Mouse (Mus musculus): ENCODE data around the gene Olfr545.

Olfr545 gene

DNA sequence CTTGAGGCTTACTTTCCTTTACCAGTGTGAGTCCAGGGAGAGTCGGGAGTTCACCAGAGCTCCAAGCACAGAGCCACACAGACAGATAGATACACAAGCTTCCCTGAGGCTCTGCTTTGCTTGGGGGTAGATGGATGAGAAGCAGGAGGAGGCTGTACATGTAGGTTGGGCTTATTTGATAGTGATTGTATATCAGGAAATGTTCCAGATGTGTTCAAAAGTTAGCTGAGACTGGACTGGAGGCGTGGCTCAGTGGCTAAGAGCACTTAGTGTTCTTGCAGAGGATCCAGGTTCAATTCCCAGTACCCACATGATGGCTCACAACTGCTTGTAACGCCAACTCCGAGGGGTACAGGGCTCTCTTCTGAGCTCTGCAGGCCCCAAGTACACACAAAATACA is 20.9 kb downstream of the Olfr545 start:
- no peak for DNase-seq

DNA sequence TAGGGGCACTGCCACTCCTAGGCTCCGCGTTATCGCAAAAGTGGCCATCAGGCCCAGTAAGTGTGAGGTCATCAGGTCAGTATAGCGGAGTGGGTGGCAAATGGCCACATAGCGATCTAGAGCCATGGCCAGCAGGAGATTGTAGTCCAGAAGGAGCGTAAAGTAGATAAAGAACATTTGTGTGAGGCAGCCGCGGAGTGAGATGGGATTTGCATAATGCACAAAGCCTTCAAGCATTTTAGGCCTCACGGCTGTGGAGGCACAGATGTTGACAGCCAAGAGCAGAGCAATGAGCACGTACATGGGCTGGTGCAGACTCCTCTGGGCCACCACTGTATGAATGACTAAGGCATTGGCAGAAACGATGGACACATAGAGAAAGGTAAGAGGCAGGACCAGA is 22.0 kb downstream of the Olfr545 start:
- no peak for DNase-seq

DNA sequence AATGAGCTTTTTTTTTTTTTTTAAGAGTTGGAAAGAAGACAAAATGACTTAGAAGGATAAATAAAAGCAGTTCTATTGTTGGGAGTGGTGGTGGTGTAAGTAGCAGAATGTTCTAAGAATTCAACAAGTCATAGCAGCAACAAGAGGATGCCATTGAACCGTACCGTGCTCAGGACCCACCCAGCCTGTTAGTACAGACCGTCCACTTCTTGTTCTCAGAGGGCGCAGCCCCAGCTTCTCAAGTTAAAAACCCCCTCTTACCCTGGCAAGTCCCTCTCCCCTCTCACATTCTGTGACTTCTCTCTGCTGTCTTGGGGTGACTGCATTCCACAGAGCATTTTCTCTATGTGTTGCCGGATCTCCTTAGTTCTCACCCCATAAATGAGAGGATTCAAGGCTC is 22.8 kb downstream of the Olfr545 start:
- no peak for DNase-seq

DNA sequence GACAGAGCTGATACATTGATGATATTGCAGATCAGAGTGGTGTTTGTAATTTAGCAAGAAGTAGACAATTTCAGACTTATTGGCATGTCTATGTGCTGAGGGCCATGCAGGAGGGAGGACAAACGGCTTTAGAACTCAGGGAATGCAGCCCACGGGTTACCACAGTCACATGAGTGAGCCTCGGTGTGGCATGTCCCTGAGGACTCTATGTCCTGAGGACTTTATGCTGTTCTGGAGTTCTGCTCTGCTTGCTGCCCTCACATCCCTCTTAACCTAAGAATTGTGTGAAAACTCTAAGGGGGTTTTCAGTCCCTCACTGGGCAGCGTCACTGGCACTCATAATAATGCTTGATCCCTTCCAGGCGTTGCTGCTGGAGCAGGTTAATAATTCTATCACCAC is 26.7 kb downstream of the Olfr545 start:
- no peak for DNase-seq

DNA sequence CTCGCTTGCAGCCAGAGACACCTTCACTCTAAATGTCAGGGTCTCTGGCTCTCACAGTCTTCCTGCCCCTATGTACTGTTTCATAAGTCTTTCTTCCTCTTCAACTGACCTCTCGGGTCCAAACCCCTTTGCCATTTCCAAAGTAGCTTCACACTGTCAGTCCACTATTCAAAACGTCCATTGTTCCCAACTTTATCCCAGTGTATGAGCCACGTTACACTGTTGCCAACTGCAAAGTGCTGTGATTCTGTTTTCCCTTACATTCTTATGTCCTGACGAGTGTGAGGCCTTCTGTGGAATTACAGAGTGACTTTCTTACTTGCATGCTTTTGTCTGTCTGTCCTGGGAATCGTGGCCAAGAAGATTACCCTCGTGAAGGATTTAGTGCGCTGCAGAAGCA is 31.8 kb downstream of the Olfr545 start:
- DNase-seq = no peak

DNA sequence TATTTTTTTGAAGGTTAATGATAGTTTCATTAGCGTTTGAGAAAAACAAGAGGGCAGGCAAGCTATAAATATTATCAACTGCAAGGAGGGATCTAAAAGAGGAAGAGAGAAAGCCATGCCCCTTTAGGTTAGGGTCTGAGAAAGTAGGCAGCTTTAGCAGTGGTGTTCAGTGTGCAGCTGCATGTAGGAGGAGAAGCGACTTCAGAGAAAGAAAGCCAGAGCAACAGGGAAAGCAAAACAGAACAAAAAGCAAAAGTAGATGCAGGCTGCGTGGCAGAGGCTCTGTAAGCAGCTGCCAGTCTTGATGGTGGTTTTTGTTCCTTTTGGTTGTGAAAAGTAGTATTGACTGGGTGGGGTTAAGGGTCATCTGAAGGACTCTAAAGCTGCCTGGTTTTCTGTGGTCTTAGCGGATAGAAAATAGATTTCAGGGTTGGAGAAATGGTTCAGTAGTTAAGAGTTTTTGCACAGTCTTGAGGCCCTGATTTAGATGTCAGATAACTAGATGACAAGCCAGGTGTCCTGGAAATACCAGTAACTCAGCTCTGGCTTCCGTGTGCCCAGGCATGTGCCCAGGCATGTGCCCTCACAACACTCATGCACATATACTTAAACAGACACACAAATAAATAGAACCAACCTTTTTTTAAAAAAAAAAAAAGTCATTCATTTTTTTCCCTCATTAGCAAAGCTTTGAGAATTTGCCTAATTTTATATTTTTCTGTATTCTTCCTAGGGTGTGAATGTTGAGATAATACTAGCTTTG is 40.6 kb downstream of the Olfr545 start:
- DNase-seq = no peak

DNA sequence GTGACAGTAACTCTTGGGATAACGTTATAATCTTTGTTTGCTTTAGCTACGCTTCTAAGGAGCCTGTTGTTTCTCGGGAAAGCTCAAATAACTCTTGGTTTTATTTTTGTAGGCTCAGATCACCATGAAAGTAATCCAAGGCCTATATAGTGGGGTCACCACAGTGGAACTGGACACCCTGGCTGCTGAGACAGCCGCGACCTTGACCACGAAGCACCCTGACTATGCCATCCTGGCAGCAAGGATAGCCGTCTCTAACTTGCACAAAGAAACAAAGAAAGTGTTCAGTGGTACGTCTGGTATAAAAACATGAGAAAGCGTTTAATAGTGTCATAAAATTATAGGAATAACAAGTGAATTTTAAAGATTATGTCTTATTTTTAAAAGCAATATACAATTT is 52.9 kb downstream of the Olfr545 start:
- no peak for DNase-seq

DNA sequence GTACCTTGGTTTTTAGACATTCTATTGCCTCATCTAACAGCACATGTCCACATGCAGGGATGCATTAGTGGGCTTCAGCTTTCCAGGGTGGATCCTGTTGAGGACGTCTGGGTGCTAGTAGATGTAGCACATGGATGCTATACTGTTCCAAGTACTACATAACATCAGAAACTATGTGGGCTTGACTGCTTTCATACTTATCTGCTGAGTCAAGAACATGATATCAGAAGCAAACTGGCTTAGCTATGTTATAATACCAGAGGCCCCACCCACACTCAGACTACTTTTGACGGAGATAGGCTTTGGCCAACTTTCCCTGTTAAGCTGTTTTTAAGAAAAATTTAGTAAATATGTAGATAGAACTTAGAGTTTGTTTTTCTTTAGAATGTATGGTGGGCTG is 55.1 kb downstream of the Olfr545 start:
- no peak for DNase-seq

DNA sequence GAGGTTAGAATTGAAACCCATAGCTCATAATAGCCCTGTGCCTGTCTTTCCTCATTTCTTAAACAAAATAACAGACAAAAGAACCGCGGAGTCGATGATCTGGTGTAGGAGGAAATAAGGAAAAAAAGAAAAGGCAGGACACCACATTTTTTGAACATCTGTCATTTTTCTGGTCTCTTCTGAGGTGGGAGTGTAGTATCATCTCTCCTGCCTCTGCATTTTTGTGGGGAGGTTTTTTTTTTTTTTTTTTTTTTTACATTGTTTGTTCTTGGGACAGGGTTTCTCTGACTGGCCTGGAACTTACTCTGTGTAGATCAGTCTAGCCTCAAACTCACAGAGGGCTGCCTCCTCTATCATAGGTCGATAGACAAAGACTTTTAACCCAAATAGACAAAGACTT is 56.9 kb downstream of the Olfr545 start:
- no peak for DNase-seq

DNA sequence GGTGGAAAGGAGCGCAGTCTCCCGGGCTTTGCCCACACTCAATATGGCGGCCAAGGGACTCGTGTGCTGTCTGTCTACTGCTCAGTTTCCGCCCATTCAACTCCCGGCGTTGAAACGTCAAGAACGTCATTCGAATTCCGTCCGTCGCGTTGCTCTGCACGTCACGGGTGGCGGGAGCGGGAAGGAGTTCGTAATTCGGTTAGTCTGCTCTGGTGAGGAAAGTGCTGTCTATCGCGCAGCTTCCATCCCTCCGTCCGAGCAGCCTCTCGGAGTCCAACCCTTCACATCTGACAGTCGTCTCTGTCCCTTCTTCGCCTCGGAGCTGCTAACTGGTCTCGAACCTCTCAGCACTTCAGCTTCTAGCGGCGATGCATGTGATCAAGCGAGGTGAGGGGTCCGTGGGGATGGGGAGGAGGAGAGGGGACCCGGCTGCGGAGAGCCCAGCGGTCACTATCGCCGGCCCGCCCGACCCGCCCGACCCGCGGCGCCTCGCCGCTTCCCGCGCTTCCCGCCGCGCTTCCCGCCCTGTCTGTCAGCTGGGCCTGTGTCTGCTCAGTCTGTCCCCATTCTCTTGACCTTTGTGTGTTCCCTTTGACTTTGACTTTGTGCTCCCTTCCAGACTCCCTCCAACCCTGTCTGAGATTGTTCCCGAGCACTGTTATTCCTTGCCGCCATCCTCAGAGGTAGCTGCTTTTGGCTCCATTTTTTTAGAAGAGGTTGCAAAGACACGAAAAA is 57.5 kb downstream of the Olfr545 start, which contains the start of gene Rrm1:
Rrm1 (plus strand) TSS at position 39 of the 735 bp plus-strand sequence.
- peak; percentile 90 for DNase-seq
